Mouse (Mus musculus): ENCODE measurements around the gene Man1c1. TPM values are rescaled to one million over a fixed set of nuclear protein-coding genes. Genes with fewer than 3 reads are reported as not detected.

Man1c1 gene
- polyA plus RNA-seq, 1 experiment from 2014 or later, result 2.5 TPM

DNA sequence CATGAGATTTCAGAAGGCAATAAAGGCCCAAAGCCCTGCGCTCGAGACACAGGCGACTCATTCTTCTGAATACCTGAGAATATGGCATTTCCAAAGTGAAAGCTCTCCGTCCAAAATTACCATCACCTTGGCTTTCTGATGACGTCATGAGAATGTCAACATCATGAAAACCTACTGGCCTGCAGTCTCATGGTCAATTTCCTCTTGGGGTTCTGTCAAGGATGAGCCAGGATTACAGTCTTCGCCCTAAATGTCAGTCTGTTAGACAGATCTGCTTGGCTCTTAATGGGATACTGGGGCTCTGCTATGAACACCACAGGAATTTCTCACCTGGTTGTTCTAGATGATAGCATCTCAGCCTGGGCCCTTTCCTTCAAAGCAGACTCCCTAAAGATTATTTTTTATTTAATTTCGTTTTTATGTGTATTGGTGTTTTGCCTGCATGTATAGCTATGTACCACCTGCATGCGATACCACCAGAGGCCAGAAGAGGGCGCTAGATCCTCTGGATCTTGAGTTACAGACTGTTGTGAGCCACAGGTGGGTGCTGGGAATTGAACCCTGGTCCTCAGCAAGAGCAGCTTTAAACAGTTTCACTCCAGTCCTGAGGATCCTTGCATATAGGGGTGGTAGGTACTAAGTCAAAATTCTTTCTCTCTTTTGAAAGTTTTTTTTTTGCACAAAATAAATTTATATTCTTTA is 19.3 kb downstream of the Man1c1 start:
- peaks cover 13% of the 10 kb centered on the region for H3K4me1 ChIP-seq
- H3K9me3 ChIP-seq, result no peaks in the 10 kb centered on the region
- H3K27ac ChIP-seq (replicated peaks), result no peak overlapping the region
- no peaks in the 10 kb centered on the region for H3K36me3 ChIP-seq
- no peaks in the 10 kb centered on the region for H3K27me3 ChIP-seq
- ATAC-seq (replicated peaks), result no peak
- no peak overlapping the region for H3K4me3 ChIP-seq
- no peak overlapping the region for H3K9ac ChIP-seq (replicated peaks)
- WGBS, result 84% methylated on average over 9 of the region's 9 CpGs
- H3K4me2 ChIP-seq (replicated peaks), result no peak overlapping the region

GRCm38 (mm10) chr4:134683892-134684291 is 20.2 kb downstream of the Man1c1 start:
- Histone ChIP-seq H3K9me3 (no peaks in the 10 kb centered on the region), H3K9ac (replicated peaks) (no peak overlapping the region), H3K4me2 (replicated peaks) (no peak overlapping the region), H3K27ac (replicated peaks) (no peak overlapping the region), H3K4me3 (no peak overlapping the region), H3K27me3 (no peaks in the 10 kb centered on the region), H3K36me3 (no peaks in the 10 kb centered on the region), H3K4me1 (peaks cover 13% of the 10 kb centered on the region)
- 86% methylated on average over 8 of the region's 8 CpGs for WGBS
- ATAC-seq (replicated peaks), result no peak

- 56% methylated on average over 13 of the region's 13 CpGs for WGBS
- Histone ChIP-seq H3K9me3 (no peaks in the 10 kb centered on the region), H3K36me3 (no peaks in the 10 kb centered on the region), H3K9ac (replicated peaks) (no peak overlapping the region), H3K27me3 (no peaks in the 10 kb centered on the region), H3K4me2 (replicated peaks) (no peak overlapping the region), H3K4me1 (peaks cover 22% of the 10 kb centered on the region), H3K4me3 (no peak overlapping the region), H3K27ac (replicated peaks) (peak overlapping the region; percentile 11; the same call in 1 of the 2 replicates)
- no peak for ATAC-seq (replicated peaks)
Observed at GRCm38 (mm10) chr4:134683008-134683407, 21.1 kb downstream of the Man1c1 start.

DNA sequence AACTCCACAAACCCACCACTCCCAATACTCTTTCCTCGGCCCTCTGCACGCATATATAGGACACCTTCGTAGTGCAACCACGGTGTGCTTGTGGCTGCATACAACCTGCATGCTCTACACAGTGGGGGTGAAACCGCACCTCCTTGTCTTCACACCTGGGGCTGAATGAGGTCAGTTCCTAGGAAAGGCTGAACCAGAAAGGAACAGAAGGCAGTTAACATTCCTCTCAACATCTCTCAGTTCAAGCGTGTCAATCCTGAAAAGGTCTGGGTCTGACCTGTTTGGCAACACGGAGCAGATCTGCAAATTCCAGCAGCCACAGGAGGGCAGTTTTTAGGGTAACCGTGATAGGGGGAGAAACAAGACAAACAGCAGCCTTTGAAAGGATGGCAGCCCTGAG is 21.7 kb downstream of the Man1c1 start:
- H3K27me3 ChIP-seq, result no peaks in the 10 kb centered on the region
- H3K9ac ChIP-seq (replicated peaks), result no peak overlapping the region
- 85% methylated on average over 8 of the region's 8 CpGs for WGBS
- no peak for ATAC-seq (replicated peaks)
- H3K27ac ChIP-seq (replicated peaks), result no peak overlapping the region; the same call in 1 of the 2 replicates
- no peak overlapping the region for H3K4me3 ChIP-seq
- H3K4me1 ChIP-seq, result peaks cover 28% of the 10 kb centered on the region
- H3K4me2 ChIP-seq (replicated peaks), result no peak overlapping the region
- no peaks in the 10 kb centered on the region for H3K36me3 ChIP-seq
- H3K9me3 ChIP-seq, result no peaks in the 10 kb centered on the region

- no peak overlapping the region for H3K27ac ChIP-seq (replicated peaks)
- no peak overlapping the region for H3K9ac ChIP-seq (replicated peaks)
- no peak overlapping the region for H3K4me3 ChIP-seq
- H3K9me3 ChIP-seq, result no peaks in the 10 kb centered on the region
- ATAC-seq (replicated peaks), result no peak
- no peak overlapping the region for H3K4me2 ChIP-seq (replicated peaks)
- H3K36me3 ChIP-seq, result no peaks in the 10 kb centered on the region
- H3K27me3 ChIP-seq, result no peaks in the 10 kb centered on the region
- 89% methylated on average over 7 of the region's 7 CpGs for WGBS
- H3K4me1 ChIP-seq, result peaks cover 29% of the 10 kb centered on the region
Observed at GRCm38 (mm10) chr4:134681819-134682218, 22.3 kb downstream of the Man1c1 start.

GRCm38 (mm10) chr4:134677556-134678508 is 26.3 kb downstream of the Man1c1 start:
- Histone ChIP-seq H3K9ac (replicated peaks) (no peak overlapping the region), H3K4me3 (no peak overlapping the region), H3K4me1 (peaks cover 31% of the 10 kb centered on the region), H3K9me3 (no peaks in the 10 kb centered on the region), H3K27me3 (no peaks in the 10 kb centered on the region), H3K36me3 (no peaks in the 10 kb centered on the region), H3K27ac (replicated peaks) (peak overlapping the region; percentile 53), H3K4me2 (replicated peaks) (no peak overlapping the region)
- ATAC-seq (replicated peaks), result 0 out of 2 replicates have a peak, but pooled peaks have one; percentile 26
- WGBS, result 37% methylated on average over 17 of the region's 17 CpGs

DNA sequence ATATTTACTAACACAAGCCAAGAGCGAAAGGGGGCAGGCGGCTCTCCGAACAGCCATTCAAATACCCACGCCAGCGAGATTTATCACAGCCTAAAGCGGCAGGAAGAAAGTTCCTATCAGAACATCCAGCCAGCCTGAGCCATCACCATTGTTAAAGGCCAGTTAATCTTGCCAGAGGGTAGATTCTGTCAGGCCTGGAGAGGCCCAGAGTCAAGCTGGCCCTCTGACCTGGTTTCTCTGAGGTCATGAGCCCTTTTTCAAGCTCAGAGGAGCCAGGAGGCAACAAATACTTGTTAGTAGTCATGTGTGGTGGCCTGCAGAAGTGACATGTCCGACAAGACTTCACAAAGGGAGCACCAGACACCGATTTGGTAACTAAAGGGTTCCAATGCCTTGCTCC is 28.3 kb downstream of the Man1c1 start:
- Histone ChIP-seq H3K4me3 (no peak overlapping the region), H3K27me3 (no peaks in the 10 kb centered on the region), H3K36me3 (no peaks in the 10 kb centered on the region), H3K9me3 (no peaks in the 10 kb centered on the region), H3K27ac (replicated peaks) (no peak overlapping the region), H3K4me1 (peaks cover 25% of the 10 kb centered on the region), H3K4me2 (replicated peaks) (no peak overlapping the region), H3K9ac (replicated peaks) (no peak overlapping the region)
- 34% methylated on average over 8 of the region's 8 CpGs for WGBS
- no peak for ATAC-seq (replicated peaks)

DNA sequence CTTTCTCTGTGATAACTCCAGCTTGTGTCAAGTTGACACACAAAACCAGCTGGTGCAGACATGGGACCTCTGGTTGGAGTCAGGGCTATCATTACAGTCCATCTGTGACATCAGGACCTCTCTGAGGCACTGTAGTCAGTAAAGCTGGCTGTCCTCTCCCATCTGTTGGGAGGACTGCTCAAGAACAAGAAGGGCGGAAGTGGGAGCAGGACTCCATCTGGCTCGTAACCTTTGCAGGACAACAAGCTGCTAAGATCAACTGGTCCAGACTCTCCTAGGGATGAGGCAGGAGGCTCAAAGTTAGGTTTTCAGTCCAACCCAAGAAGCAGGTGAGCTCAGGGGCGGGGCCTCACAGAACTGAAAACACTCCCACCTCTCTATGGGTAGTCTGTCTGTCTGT is 29.1 kb downstream of the Man1c1 start:
- H3K9ac ChIP-seq (replicated peaks), result no peak overlapping the region
- no peaks in the 10 kb centered on the region for H3K36me3 ChIP-seq
- ATAC-seq (replicated peaks), result no peak
- H3K27me3 ChIP-seq, result no peaks in the 10 kb centered on the region
- H3K4me1 ChIP-seq, result peaks cover 25% of the 10 kb centered on the region
- WGBS, result 93% methylated on average over 3 of the region's 3 CpGs
- no peak overlapping the region for H3K4me3 ChIP-seq
- H3K27ac ChIP-seq (replicated peaks), result no peak overlapping the region
- no peak overlapping the region for H3K4me2 ChIP-seq (replicated peaks)
- no peaks in the 10 kb centered on the region for H3K9me3 ChIP-seq

- H3K27me3 ChIP-seq, result no peaks in the 10 kb centered on the region
- H3K4me3 ChIP-seq, result no peak overlapping the region
- 75% methylated on average over 12 of the region's 12 CpGs for WGBS
- no peaks in the 10 kb centered on the region for H3K9me3 ChIP-seq
- H3K36me3 ChIP-seq, result no peaks in the 10 kb centered on the region
- ATAC-seq (replicated peaks), result peak; percentile 46; the same call in 1 of the 2 replicates
- peaks cover 25% of the 10 kb centered on the region for H3K4me1 ChIP-seq
- H3K27ac ChIP-seq (replicated peaks), result no peak overlapping the region
- H3K9ac ChIP-seq (replicated peaks), result no peak overlapping the region
- H3K4me2 ChIP-seq (replicated peaks), result no peak overlapping the region
Observed at GRCm38 (mm10) chr4:134673882-134674463, 30.1 kb downstream of the Man1c1 start.

- H3K4me1 ChIP-seq, result peaks cover 18% of the 10 kb centered on the region
- no peaks in the 10 kb centered on the region for H3K9me3 ChIP-seq
- no peaks in the 10 kb centered on the region for H3K27me3 ChIP-seq
- no peaks in the 10 kb centered on the region for H3K36me3 ChIP-seq
- H3K4me2 ChIP-seq (replicated peaks), result no peak overlapping the region
- 91% methylated on average over 8 of the region's 8 CpGs for WGBS
- no peak for ATAC-seq (replicated peaks)
- H3K27ac ChIP-seq (replicated peaks), result no peak overlapping the region
- H3K4me3 ChIP-seq, result no peak overlapping the region
- H3K9ac ChIP-seq (replicated peaks), result no peak overlapping the region
Observed at GRCm38 (mm10) chr4:134673151-134673550, 30.9 kb downstream of the Man1c1 start.

GRCm38 (mm10) chr4:134672326-134672725 is 31.8 kb downstream of the Man1c1 start:
- Histone ChIP-seq H3K36me3 (no peaks in the 10 kb centered on the region), H3K9ac (replicated peaks) (no peak overlapping the region), H3K4me1 (peaks cover 10% of the 10 kb centered on the region), H3K27ac (replicated peaks) (no peak overlapping the region), H3K27me3 (no peaks in the 10 kb centered on the region), H3K4me3 (no peak overlapping the region), H3K4me2 (replicated peaks) (no peak overlapping the region), H3K9me3 (no peaks in the 10 kb centered on the region)
- no peak for ATAC-seq (replicated peaks)
- 86% methylated on average over 8 of the region's 8 CpGs for WGBS

- H3K27me3 ChIP-seq, result no peaks in the 10 kb centered on the region
- no peak overlapping the region for H3K4me3 ChIP-seq
- H3K4me1 ChIP-seq, result peaks cover 10% of the 10 kb centered on the region
- ATAC-seq (replicated peaks), result no peak
- H3K9ac ChIP-seq (replicated peaks), result no peak overlapping the region
- H3K27ac ChIP-seq (replicated peaks), result no peak overlapping the region
- WGBS, result 91% methylated on average over 16 of the region's 16 CpGs
- no peaks in the 10 kb centered on the region for H3K9me3 ChIP-seq
- no peaks in the 10 kb centered on the region for H3K36me3 ChIP-seq
- H3K4me2 ChIP-seq (replicated peaks), result no peak overlapping the region
Observed at GRCm38 (mm10) chr4:134671660-134672173, 32.4 kb downstream of the Man1c1 start.
